Mouse (Mus musculus) spleen, adult 12 weeks (tissue): ENCODE results near the gene Gnb1.
A peak's percentile ranks its signal among the peaks of the same experiment; 100 is the strongest.

Experiments
- DNase-seq: peaks from one replicate; pipeline ENCODE4 v3.0.0; 2022; ENCODE audit warnings: low spot score

The Gnb1 gene

GRCm38 (mm10) chr4:155578336-155579125 is 87.4 kb downstream of the Gnb1 start:
- DNase-seq = no peak

GRCm38 (mm10) chr4:155580420-155580819 is 89.3 kb downstream of the Gnb1 start:
- no peak for DNase-seq

GRCm38 (mm10) chr4:155582279-155582905 is 91.2 kb downstream of the Gnb1 start:
- no peak for DNase-seq

- no peak for DNase-seq
Measured at GRCm38 (mm10) chr4:155589356-155589755, 98.2 kb downstream of the Gnb1 start.

- DNase-seq = no peak
Measured at GRCm38 (mm10) chr4:155591012-155591719, 100.0 kb downstream of the Gnb1 start.

GRCm38 (mm10) chr4:155593780-155594179 is 102.6 kb downstream of the Gnb1 start:
- no peak for DNase-seq

GRCm38 (mm10) chr4:155595777-155596176 is 104.6 kb downstream of the Gnb1 start:
- DNase-seq = no peak

- no peak for DNase-seq
Measured at GRCm38 (mm10) chr4:155596606-155597005, 105.4 kb downstream of the Gnb1 start.

- no peak for DNase-seq
Measured at GRCm38 (mm10) chr4:155598536-155598935, 107.4 kb downstream of the Gnb1 start.

GRCm38 (mm10) chr4:155599901-155600825 is 109.0 kb downstream of the Gnb1 start:
- DNase-seq = no peak

- peak; percentile 97 for DNase-seq
Measured at GRCm38 (mm10) chr4:155601091-155601996, 110.2 kb downstream of the Gnb1 start, which contains the start of gene Slc35e2. Gene Slc35e2, plus strand, starts transcription at chr4:155601416.

GRCm38 (mm10) chr4:155601997-155602456 is 110.9 kb downstream of the Gnb1 start:
- no peak for DNase-seq

GRCm38 (mm10) chr4:155602753-155603152 is 111.6 kb downstream of the Gnb1 start:
- no peak for DNase-seq

- DNase-seq = no peak
Measured at GRCm38 (mm10) chr4:155603801-155604200, 112.6 kb downstream of the Gnb1 start.

- no peak for DNase-seq
Measured at GRCm38 (mm10) chr4:155605132-155605531, 114.0 kb downstream of the Gnb1 start.

- DNase-seq = no peak
Measured at GRCm38 (mm10) chr4:155606825-155607224, 115.7 kb downstream of the Gnb1 start.
